Mouse (Mus musculus): ENCODE results near the gene Hc.

The Hc gene

DNA sequence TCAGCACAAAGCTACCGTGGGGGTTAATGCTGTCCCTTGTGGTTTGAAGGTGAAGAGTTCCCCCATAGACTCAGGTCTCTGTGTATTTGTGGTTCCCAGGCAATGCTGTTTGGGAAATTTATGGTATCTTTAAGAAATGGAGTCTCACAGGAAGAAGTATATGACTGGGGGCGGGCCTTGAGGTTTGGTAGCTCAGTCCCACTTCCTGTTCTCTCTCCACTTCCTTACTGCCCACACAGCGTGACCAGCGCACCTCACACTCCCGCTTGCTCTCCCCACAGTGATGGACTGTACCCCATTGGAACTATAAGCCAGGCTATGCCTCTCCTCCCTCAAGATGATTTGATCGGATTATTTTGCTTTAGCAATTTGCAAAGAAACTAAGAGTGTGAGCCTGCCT, 84.8 kb downstream of the Hc start:
- DNase-seq, result no peak

DNA sequence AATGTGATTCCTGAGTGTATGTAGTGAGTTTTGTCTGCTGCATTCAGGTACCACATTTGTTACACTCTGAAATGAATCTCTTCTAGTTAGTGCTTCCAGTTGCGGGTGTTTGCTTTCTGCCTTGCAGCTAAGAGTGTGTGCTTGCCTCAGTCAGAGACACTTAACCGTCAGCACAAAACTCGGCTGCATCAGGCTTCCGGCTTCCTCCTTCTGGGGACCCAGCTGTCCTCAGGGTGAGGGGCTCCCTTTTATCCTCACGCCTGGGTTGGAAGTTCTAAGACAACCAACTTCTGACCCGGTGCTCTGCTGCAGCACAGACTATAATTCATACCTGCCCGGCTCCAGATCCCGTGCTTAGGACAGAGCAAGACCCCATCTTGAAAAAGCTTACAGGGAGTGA, 88.2 kb downstream of the Hc start:
- no peak for DNase-seq

DNA sequence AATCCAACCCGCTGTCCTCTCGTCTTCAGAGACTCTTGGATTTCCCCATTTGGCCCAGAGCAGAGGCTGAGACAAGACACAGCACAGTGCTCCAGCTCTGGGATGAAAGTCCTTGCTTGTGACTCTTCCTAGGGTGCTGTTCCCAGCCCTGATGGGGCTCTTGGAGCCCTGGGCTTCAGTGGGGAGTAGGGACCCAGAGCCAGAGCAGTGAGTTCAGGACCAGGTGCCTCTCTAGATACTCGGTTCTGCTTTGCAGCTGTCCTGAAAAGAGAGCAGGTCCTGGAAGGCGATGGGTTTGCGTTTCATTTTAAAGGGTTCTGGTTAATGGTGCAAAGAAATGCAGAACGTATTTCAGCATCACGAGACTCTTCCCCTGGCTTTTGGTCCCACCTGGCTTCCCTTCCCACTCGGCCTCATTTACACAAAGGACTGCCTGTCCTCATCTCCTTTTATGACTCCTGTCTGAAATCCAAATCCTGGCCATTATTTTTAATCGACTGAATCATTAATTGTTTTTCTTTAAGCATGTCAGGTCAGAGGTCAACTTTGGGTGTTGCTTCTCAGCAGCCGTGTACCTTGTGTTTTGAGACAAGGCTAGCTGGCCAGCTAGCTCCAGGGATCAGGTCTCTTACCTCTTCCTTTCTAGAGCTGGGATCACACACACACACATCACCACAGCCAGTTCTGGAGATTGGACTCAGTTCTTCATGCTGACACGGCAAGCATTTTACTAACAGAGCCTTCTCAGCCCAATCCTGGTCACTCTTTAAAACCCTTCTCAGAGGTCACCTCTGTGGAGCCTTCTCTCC, 90.0 kb downstream of the Hc start:
- DNase-seq, result no peak

GRCm38 (mm10) chr2:34970092-34970750, 91.0 kb downstream of the Hc start:
- peak; percentile 81 to 95 for DNase-seq

DNA sequence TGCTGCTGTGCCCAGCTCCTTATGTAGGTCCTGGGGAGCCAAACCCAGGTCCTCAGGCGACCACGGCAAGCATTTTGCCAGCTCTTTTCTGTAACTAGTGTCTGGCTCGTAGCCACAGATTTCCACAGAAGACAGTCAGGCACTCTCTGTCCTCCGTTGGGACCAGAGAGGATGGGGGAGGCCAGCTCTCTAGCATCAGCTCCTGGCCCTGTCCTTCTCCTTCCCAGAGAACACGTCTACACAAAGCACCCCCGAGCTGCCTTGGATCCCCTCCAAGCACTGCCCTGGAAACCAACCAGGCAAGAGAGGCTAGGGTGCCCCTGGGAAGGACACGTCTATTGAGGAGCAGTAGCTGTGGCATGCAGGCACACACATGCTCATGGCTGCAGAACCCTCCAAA, 92.1 kb downstream of the Hc start:
- DNase-seq, result peak in 1 of 2 experiments; percentile 25

GRCm38 (mm10) chr2:34966243-34966934, 94.8 kb downstream of the Hc start:
- no peak for DNase-seq

DNA sequence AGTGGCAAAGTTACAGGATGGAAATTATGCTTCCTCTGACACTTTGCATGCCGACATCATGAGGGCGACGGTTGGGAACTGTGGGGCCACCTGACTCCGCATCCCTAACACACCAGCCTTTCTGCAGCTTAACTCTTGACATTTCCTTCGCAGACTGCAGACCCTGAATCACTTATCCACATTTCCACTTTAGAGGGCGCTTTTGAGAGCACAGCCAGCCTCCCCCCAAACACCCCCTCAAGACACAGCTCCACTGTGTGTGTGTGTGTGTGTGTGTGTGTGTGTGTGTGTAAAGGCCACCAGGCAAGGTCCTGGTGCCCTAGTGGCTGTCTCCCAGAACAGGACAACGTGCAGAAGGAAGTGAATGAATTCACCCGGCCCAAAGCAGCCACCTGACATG, 95.4 kb downstream of the Hc start:
- DNase-seq, result no peak

GRCm38 (mm10) chr2:34965293-34965692, 95.9 kb downstream of the Hc start:
- DNase-seq, result peak; percentile 30 to 73

GRCm38 (mm10) chr2:34964651-34965050, 96.6 kb downstream of the Hc start:
- DNase-seq, result no peak

GRCm38 (mm10) chr2:34964230-34964629, 97.0 kb downstream of the Hc start:
- DNase-seq, result no peak

DNA sequence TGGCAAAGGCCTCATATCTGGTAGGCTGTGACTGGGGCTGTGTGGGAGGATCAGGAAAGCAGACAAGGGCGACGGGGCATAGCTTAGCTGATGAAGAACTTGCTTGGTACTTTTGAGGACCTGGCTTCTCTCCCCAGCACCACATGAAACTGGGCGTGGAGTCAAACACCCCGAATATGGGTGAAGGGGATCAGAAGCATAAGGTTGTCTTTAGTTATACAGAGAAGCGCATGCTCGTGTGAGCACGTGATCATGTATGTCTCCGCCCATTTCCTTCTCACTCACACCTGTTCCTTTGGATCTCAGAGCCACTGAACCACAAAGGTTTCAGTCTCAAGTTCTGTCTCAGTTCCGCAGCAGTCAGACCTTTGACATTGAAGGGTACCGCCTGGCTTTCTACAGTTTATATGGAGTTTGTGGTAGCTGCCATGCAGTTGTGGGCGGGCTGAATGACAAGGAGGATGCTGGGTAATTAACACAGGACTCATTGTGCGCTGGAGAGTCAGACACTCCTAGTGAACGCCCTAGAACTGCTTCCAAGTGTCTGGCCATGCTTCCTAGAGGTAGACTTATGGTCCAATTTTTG, 97.8 kb downstream of the Hc start:
- DNase-seq, result peak; percentile 43 to 64

GRCm38 (mm10) chr2:34962893-34963292, 98.3 kb downstream of the Hc start:
- peak; percentile 30 to 32 for DNase-seq

DNA sequence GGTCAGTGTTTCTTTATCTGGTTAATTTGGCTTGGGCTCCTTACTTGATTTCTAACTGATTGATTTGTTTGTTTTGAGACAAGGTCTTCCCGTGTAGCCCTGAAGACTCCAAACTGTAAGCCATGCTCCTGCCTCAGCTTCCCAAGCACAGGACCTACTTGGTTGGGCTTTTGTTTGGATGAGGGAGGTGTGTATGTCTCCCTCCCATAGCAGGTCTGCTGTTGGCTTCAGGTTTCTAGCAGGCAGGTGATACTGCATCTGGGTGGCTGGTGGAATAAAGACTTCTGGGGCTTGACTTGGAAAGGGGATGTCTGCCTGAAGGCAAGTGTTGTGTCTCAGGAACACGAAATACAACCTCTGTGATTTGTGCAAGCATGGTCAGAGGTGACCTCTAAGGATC, 99.0 kb downstream of the Hc start:
- no peak for DNase-seq

DNA sequence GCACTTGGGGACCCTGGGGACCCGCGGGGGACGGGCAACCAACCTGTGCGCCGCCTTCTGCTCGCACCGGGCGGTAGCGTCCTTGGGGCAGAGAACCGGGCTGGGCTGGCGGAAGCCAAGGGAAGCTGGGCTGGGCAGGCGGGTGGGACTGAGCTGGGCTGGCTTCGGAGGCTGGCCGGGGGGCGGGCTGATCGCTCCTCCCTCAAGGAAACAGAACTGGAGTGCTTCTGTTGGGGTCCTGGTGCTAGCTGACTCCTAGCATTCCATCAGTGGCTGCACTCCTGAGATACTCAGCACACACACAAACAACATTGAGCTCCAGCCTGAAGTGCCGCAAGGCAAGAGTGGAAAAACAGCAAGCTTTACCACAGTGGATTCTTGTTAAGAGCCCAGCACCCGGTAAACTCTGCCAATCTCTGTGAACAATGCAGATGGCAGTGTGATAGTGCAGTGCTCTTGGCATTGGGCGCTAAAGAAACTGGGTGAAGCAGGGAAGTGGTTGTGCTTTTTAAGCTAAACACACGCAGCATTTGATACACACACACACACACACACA, 99.7 kb downstream of the Hc start, which contains the start of gene Traf1:
Traf1 (minus strand) TSS at position 292 of the 556 bp plus-strand sequence.
- peak; percentile 65 to 79 for DNase-seq

DNA sequence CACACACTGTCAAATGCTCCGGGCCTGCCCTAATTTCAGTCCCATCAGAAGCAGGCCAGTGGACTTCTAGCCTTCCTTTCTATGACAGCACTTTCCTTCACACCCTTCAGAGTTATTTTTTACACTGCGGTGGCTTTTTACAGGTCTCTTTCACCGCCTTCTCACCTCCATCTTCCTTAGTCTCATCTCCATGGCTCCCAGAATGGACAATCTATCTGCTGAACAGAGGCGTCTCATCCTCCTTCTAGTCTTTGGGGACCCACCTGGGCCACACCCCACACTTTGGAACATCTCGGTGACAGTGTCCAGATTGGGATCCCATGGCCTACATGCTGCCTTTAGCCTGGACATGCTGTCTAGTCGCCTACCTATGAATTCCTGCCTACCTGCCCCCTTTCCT, 100.3 kb downstream of the Hc start:
- no peak for DNase-seq

DNA sequence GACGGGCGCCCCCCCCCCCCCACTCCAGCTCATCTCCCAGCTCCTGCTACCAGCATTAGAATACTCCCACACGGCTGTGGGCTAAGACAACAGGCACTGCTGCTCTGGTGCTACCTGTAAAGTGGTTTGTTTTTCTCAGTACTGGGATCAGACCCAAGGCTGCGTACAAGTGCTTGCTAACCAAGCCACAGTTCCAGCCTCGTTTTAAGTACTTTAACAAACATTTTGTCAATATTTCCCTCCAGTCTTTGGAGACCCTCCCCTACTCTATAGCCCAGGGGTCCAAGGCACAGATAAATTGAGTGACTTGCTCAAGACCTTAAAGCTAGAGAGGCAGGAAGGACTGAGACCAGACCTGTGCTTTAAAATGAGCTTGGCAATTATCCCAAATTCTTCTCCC, 100.8 kb downstream of the Hc start:
- no peak for DNase-seq

GRCm38 (mm10) chr2:34958582-34958981, 102.7 kb downstream of the Hc start:
- DNase-seq, result no peak

GRCm38 (mm10) chr2:34958036-34958435, 103.2 kb downstream of the Hc start:
- no peak for DNase-seq

GRCm38 (mm10) chr2:34957405-34957804, 103.8 kb downstream of the Hc start:
- DNase-seq, result no peak

DNA sequence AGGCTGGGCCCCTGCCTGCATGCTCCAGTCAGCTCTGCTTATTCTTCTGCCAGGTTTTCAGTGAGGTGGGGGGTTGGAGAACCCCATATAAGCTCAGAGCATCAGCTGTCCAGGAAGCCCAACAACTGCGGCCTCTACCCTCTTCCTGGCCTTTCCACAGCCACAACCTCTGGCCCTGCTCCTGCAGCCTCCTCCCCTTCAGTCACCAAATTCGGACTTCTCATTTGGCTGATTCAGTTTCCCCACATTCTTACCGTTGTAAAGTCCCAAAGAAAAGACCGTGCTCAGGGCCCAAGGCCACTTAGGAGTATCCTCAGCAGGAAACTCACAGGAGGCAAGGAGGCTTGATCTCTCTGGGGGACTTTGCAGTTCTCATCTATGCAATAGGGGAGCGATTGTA, 104.3 kb downstream of the Hc start:
- DNase-seq, result no peak

GRCm38 (mm10) chr2:34954344-34954743, 106.9 kb downstream of the Hc start:
- peak in 1 of 2 experiments; percentile 30 for DNase-seq

DNA sequence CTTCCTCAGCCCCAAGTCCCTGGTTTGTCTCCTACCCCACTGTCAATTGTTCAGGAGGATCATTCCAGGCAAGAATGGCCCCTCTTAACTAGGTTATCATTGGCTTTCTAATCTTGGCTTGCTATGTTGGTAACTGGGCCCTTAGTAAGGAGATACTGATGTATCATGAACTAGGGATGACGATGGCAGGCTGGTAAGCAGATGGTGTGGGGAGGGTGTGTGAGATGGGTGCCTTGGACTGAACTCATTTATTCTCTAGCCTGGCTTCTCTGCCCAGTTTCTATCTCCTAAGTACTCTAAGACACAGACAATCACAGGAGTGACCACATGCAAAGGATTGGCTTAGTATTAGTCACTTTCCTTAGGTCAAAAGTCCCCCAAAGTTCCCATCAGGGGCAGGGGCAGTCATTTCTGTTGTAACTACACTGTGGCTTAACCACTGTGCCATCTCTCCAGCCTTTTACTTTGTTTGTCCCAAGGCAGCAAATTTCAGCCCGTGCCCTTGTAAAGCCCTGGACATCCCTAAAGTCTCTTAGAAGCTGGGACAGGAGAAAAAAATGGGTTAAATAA, 107.6 kb downstream of the Hc start:
- DNase-seq, result no peak

- DNase-seq, result no peak
Observed at GRCm38 (mm10) chr2:34953018-34953417, 108.2 kb downstream of the Hc start.
